Mouse (Mus musculus) fibroblast of lung, adult 2 months (primary cell): ENCODE data around the gene Gm20812.
"Not testable (repeated sequence)": the region's sequence is repeated elsewhere in the genome, so short reads cannot be mapped to it uniquely, and the experiment has no call there.

ENCODE experiments used
- DNase-seq: peaks from one replicate; pipeline ENCODE4 v3.0.0-alpha.2; 2011; ENCODE audit warnings: low read depth

The Gm20812 gene

GRCm38 (mm10) chrY:12381681-12382080 is at the start of gene Gm20812:
Gm20812 (plus strand) TSS chrY:12381981.
- DNase-seq = not testable (repeated sequence)
